Mouse (Mus musculus) layer of hippocampus, postnatal 14 days (tissue): ENCODE results near the gene Coro2b. TPM values are rescaled to one million over a fixed set of nuclear protein-coding genes. Genes with fewer than 3 reads are reported as not detected.

Source experiments
- total RNA-seq, 2 experiments: library from RNA; stranded (reverse); gene quantifications; 2 replicates each; pipeline ENCODE4 v1.2.3; 2021

The Coro2b gene
- total RNA-seq, 2 experiments from 2014 or later = 188 to 193 TPM

Other genes starting within 250 kb of the Coro2b start
- gene Anp32a, start 195.8 kb downstream of the Coro2b start, total RNA-seq = 100 to 1,000 TPM; 241 to 247 TPM
- under 1 TPM; 0.79 to 0.88 TPM for gene Itga11, start 140.8 kb upstream of the Coro2b start, total RNA-seq